Mouse (Mus musculus): Measurements from ENCODE around the gene Ephb3. TPM values are rescaled to one million over a fixed set of nuclear protein-coding genes. Genes with fewer than 3 reads are reported as not detected.

The Ephb3 gene
- polyA plus RNA-seq, 1 experiment from 2014 or later = 0.34 TPM

DNA sequence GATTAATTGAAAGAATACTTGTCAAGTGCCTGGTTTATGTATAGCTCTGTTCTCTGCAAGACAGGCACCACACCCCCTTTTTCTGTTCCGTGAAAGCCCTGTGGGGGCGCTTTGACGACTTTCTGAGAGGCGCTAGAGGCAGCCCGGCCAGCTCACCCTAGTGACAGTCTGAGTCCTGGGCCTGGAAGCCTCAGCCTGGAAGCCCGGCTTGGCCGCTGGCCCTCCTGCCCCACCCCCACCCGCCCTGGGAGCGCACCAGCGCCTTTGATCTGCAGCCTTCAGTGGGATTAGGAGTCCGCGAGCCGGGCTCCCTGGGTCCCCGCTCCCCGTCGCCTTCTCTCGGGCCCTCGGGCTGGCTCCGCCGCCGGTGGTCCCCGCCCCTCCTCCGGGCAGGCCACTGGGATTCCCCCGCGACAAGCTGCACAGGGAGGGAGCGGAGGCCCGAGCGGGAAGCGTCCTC lies 41.4 kb downstream of the Ephb3 start:
- Histone ChIP-seq H3K9me3 (ENCODE audit: low read length) (no peaks in the 10 kb centered on the region), H3K27ac (ENCODE audit: low read depth) (no peak overlapping the region), H3K36me3 (replicated peaks; ENCODE audit: insufficient read depth, low read length) (no peaks in the 10 kb centered on the region), H3K4me1 (ENCODE audit: insufficient read depth) (peaks cover 17% of the 10 kb centered on the region), H3K9ac (replicated peaks) (peak overlapping the region; percentile 42; the same call in 1 of the 2 replicates), H3K4me3 (ENCODE audit: low read depth, low read length) (peak overlapping the region; percentile 46), H3K27me3 (ENCODE audit: insufficient read depth, low read length) (peaks cover 54% of the 10 kb centered on the region), H3K4me2 (ENCODE audit: low read depth, low read length) (peak overlapping the region; percentile 79)
- WGBS (ENCODE audit: insufficient replicate concordance) = 1% methylated on average over 24 of the region's 29 CpGs
- DNase-seq (peak; percentile 81), ATAC-seq (peak; percentile 86)
- TF ChIP-seq CTCF (IDR thresholded peaks at IDR 0.05; ENCODE audit: low read depth) (peak; percentile 63), EP300 (IDR thresholded peaks at IDR 0.05; ENCODE audit: low read depth) (no peak)

DNA sequence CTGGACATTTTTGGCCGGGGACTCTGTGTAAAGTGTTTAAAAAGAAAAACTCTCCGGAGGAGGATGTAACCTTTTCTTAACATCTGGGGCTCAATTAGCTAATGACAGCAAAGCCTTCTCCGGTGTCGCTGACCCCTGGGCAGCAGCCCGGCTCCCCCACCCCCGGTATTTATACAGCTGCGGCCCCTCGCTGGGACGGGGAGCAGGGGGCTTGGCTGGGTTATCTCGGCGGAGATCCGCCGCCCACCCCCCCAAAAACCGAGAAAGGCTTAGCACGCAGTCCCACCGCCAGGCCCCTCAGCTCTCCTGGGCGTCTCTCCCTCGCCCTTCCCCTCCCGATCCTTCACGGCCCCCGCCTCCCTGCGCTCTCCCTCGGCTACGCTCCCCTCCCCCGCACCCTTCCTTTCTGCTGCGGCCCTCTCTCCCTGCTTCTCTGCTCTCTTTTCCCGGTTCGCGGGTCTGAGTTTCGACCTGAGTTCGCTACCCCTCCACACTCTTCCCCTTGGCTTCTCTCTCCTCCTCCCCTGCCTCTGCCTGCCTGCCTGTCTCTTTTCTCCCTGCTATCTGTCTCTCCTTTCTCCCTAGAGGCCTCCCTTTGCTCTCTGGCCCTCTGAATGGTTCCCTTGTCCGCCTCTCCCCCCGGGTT lies 42.0 kb downstream of the Ephb3 start:
- 2% methylated on average over 27 of the region's 33 CpGs for WGBS (ENCODE audit: insufficient replicate concordance)
- peaks cover 54% of the 10 kb centered on the region for H3K27me3 ChIP-seq (ENCODE audit: insufficient read depth, low read length)
- DNase-seq = peak; percentile 27

DNA sequence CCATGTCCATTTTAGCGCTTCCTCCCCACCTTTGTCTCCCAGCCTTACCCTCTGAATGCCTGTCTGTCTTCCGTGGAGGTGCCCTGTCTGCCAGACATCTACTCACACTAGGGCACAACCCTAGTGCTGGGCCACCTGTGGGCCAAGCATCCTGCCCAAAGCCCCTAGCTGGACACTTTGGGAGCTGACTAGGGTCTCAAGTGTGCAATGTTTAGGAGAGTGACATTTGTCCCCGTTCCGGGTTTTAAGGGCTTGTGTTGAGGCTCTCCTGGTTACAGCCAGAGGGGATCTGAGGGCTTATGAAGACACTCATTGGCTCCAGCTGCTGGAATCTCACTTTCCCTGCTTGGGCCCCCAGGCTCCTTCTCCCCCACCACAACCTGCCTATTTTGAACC lies 42.5 kb downstream of the Ephb3 start:
- Histone ChIP-seq H3K36me3 (replicated peaks; ENCODE audit: insufficient read depth, low read length) (no peaks in the 10 kb centered on the region), H3K4me2 (ENCODE audit: low read depth, low read length) (no peak overlapping the region; the same call in 1 of the 2 replicates), H3K4me1 (ENCODE audit: insufficient read depth) (peaks cover 17% of the 10 kb centered on the region), H3K4me3 (ENCODE audit: low read depth, low read length) (peak overlapping the region; percentile 46; the same call in 1 of the 2 replicates), H3K27ac (ENCODE audit: low read depth) (no peak overlapping the region), H3K9ac (replicated peaks) (no peak overlapping the region), H3K9me3 (ENCODE audit: low read length) (no peaks in the 10 kb centered on the region), H3K27me3 (ENCODE audit: insufficient read depth, low read length) (peaks cover 54% of the 10 kb centered on the region)
- ATAC-seq (no peak), DNase-seq (no peak)
- TF ChIP-seq CTCF (IDR thresholded peaks at IDR 0.05; ENCODE audit: low read depth) (no peak), EP300 (IDR thresholded peaks at IDR 0.05; ENCODE audit: low read depth) (no peak)
- WGBS (ENCODE audit: insufficient replicate concordance) = 16% methylated on average over 4 of the region's 4 CpGs

More for the DNA sequence above, 42.0 kb downstream of the Ephb3 start:
- 0 out of 2 replicates have a peak, but pooled peaks have one; percentile 17 for ATAC-seq
- TF ChIP-seq EP300 (IDR thresholded peaks at IDR 0.05; ENCODE audit: low read depth) (no peak), CTCF (IDR thresholded peaks at IDR 0.05; ENCODE audit: low read depth) (no peak)
- H3K27ac ChIP-seq (ENCODE audit: low read depth) = no peak overlapping the region
- peaks cover 17% of the 10 kb centered on the region for H3K4me1 ChIP-seq (ENCODE audit: insufficient read depth)
- H3K9me3 ChIP-seq (ENCODE audit: low read length) = no peaks in the 10 kb centered on the region
- no peaks in the 10 kb centered on the region for H3K36me3 ChIP-seq (replicated peaks; ENCODE audit: insufficient read depth, low read length)
- peak overlapping the region; percentile 79 for H3K4me2 ChIP-seq (ENCODE audit: low read depth, low read length)
- peak overlapping the region; percentile 42; the same call in 1 of the 2 replicates for H3K9ac ChIP-seq (replicated peaks)
- H3K4me3 ChIP-seq (ENCODE audit: low read depth, low read length) = peak overlapping the region; percentile 46

DNA sequence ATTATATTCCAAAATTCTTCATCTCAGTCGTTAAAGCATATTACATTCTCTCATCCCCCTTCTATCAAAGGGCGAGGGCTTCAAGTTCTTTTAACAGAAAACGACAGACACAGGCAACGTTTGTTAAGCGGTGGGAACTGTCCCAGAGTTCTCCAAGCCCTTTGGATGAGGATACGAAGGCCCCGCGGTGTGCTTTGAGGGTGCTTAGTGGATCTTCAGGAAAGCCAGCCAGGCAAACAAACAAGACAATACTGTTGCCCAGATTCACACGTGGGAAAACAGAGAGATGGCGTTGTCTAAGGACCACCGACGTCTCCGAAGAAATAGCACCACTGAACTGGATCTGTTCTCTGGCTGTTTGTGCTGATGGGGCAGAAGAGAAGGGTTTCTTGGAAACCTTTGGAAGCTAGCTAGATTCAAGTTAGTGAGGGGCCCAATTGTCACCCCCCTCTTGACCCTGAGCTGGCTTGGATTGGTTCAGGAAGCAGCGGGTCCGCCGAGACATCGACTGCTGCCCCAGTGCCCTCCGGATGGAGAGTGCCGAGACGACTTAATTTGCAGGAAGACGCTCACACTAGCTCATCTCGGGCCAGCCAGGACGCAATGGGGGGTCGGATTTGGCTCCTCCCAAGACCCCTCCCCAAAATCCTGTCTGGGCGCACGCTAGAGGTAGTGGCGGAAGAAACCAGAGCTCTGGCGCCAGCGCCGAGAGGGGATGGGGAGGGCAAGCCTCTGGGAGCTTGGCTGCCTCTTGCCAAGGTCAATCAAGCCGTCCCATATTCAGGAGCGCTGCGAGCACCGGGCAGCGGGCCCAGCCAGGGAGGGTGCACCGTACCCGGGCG lies 43.5 kb downstream of the Ephb3 start:
- peaks cover 17% of the 10 kb centered on the region for H3K4me1 ChIP-seq (ENCODE audit: insufficient read depth)
- H3K9me3 ChIP-seq (ENCODE audit: low read length) = no peaks in the 10 kb centered on the region
- H3K27me3 ChIP-seq (ENCODE audit: insufficient read depth, low read length) = peaks cover 54% of the 10 kb centered on the region
- DNase-seq (peak; percentile 25), ATAC-seq (no peak)
- WGBS (ENCODE audit: insufficient replicate concordance) = 4% methylated on average over 38 of the region's 38 CpGs
- TF ChIP-seq CTCF (IDR thresholded peaks at IDR 0.05; ENCODE audit: low read depth) (no peak), EP300 (IDR thresholded peaks at IDR 0.05; ENCODE audit: low read depth) (no peak)
- H3K36me3 ChIP-seq (replicated peaks; ENCODE audit: insufficient read depth, low read length) = no peaks in the 10 kb centered on the region
- peak overlapping the region; percentile 23 for H3K4me3 ChIP-seq (ENCODE audit: low read depth, low read length)
- no peak overlapping the region for H3K9ac ChIP-seq (replicated peaks)
- no peak overlapping the region for H3K27ac ChIP-seq (ENCODE audit: low read depth)
- H3K4me2 ChIP-seq (ENCODE audit: low read depth, low read length) = peak overlapping the region; percentile 49

DNA sequence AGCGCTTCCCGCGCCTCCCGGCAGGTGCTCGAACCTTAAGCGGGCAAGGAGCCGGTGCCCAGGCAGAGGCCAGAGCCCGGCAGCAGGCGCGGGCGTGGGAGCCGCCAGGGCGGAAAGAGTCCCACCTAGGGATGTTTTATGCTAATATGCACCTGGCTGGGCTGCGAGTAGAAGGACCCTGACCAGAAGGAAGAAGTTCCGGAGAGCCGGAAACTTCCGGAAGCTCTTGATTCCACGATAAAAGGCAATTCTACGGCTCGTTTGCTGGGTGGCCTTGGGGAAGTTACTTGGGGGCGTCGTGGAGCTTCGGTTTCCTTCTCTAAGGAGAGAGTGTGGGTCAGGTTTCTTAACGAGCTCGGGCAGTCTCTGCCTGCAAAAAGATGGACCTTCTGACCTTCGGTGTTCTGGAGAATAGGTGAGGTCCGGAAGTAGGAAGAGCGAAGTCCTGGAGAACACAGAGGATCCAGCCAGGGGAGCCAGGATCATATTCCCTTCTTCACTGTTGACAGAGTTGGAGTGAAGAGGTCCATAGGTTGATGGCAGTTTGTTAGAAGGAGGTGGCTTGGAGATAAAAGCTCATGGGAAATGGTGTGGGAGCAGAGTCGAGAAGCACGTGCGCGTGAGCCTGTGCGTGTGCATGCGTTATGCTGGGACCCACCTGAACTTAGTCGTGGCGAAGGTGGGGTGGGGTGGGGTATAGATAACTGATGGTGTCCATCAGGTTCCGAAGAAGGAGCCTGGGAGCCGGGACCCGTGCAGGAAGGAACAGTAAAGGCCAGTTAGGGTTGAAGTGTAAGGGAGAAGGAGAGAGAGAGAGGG lies 44.4 kb downstream of the Ephb3 start:
- H3K27me3 ChIP-seq (ENCODE audit: insufficient read depth, low read length) = peaks cover 54% of the 10 kb centered on the region
- H3K4me1 ChIP-seq (ENCODE audit: insufficient read depth) = peaks cover 17% of the 10 kb centered on the region
- no peak for TF ChIP-seq CTCF (IDR thresholded peaks at IDR 0.05; ENCODE audit: low read depth)
- peak overlapping the region; percentile 49 for H3K4me2 ChIP-seq (ENCODE audit: low read depth, low read length)
- H3K27ac ChIP-seq (ENCODE audit: low read depth) = no peak overlapping the region
- H3K9ac ChIP-seq (replicated peaks) = no peak overlapping the region
- H3K36me3 ChIP-seq (replicated peaks; ENCODE audit: insufficient read depth, low read length) = no peaks in the 10 kb centered on the region
- 6% methylated on average over 39 of the region's 39 CpGs for whole genome bisulfite sequencing (ENCODE audit: insufficient replicate concordance)
- no peak for DNase-seq
- peak overlapping the region; percentile 23 for H3K4me3 ChIP-seq (ENCODE audit: low read depth, low read length)
- no peaks in the 10 kb centered on the region for H3K9me3 ChIP-seq (ENCODE audit: low read length)
- ATAC-seq = no peak

Data from liver, postnatal 0 days (tissue).